Mouse (Mus musculus): ENCODE measurements around the gene Bmpr1b.

The Bmpr1b gene

DNA sequence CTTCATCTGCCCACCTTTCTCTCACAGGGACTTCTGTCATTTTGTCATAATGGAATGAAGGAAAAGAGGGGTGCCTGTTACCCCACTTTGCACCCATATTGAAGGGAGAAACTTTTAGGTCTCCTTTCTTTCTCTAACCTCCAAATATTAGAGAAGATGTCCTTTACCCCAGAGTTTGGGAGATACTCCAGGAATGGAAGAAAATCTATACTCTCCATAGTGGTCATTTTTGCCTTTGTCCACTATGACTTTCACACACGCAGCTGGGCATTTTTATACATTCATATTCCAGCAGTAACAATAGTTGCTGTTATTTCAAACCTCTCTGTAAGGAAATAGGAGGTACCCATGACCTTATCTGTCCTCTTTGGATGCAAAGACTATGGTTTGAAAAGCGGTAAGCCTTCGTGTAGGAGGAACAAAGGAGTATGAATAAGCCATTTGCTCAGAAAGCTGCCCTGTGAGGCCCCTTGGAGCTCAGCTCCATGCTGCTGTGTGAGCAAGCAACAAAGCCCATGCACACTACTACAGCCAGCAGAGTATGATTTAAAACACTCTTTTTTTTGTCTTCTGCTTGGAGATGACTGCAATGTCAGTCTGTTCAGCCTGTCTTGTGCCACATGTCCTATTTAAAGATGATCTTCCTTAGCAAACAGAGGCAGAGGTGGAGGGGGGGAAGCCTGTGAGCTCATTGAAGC lies 350.5 kb downstream of the Bmpr1b start:
- no peak for DNase-seq (ENCODE audit: low read depth)

DNA sequence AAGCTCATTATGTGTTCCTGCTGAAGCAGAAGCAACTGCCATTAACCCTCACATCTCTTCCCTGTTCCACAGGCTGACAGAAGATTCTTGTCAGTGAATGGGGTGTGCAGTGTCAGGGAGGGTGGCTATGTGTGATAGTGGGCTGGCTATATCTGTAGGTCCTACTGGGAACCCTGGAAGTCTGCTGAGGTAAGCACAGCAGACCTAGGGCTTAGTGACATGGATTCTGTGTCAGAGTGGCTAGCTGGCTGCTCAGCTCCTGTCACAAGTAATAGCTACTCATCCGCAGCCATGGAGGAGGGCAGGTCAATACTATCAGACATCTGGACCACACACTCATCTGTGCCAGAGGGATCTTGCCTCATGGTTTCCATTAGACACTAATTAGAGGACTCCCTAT lies 354.4 kb downstream of the Bmpr1b start:
- no peak for DNase-seq (ENCODE audit: low read depth)

DNA sequence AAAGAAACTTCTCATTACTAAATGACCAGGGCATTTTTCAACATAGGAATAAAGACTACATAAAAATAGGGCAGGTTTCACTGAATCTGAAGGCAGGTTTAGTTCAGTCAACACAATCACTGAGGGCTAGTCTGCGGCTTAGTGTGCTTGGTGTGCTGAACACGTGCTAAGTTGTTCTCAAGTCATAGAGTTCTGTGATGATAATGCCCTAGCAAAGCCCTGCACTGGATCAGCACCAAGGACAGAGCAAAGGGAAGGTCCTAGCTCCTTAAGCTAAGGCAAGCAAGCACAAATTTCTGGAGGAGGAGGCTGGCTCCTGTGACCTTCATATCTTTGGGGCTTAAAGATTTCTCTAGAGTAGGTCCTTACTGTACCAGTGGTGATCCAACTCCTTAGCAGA lies 357.9 kb downstream of the Bmpr1b start:
- peak; percentile 27 for DNase-seq (ENCODE audit: low read depth)

DNA sequence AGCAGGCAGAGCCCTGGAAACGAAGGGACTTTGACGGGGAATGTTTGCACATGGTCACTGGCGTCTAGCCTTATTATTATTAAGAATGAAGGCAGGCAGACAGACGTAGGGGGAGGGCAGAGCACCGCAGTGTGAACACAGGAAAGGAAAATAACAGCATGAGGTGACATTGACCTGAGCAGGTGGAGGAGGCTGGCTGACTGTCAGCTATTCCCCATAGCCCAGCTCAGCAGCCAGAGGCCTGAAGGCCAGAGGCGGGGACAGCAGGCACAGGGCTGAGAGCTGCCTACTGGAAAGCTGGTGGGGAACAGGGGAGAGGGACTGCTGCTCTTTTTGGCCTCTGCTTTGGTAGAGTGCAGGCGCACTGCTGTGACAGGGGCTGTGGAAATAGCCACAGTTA lies 358.3 kb downstream of the Bmpr1b start:
- no peak for DNase-seq (ENCODE audit: low read depth)

DNA sequence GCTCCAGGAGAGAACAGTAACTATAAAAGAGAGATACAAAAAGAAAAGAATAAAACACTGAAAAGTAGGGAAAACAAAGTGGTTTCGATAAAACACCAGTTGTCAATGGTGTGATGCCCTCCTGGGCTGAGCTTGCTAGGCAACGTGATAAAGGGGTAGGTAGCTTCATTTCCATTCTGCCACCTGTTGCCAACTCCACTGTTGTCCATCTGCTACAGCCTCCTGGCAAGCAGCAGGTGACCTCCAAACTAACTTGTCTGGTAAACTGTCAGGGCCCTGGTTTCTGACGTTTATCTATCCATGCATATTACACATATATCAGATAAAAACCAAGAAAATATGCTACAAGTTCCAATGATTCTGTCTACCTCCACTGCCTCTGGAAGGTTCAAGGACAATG lies 359.6 kb downstream of the Bmpr1b start:
- no peak for DNase-seq (ENCODE audit: low read depth)

DNA sequence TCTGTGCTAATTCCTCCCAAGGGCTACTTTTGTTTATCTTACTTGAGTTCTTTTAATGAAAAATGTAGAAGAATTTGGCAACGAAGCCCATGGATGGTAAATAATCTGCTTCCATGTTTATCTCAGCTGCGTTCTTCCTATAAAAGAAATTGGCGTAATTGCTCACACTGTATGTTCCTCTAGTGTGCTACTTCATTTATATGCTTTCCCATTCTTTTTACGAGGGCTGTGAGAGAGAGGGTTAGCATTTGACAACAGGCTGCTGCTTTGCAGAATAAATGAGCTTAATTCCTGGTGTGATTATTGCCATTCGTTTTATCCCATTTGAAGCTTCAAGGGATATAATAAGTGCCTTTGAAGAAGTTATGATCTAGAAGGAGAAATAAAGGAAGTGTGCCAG lies 365.1 kb downstream of the Bmpr1b start:
- DNase-seq (ENCODE audit: low read depth): no peak

DNA sequence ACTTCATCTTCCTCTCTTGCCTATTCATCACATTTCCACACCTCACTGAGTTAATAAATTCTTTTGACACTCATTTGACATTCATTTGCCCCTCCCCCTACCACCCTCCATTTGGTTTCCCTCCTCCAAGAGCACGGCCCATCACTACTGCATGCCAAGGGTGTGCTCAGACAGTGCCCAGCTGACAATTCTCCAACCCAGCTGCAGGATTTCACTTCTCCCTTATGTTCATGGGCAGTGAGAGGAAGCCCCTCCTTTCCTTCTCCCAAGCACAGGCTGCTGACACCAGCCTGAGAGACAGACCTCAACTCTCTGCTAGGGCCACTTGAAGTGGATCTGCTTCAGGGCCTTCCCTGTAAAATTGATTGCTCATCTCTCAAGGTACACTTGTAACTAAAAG lies 371.4 kb downstream of the Bmpr1b start:
- no peak for DNase-seq (ENCODE audit: low read depth)

DNA sequence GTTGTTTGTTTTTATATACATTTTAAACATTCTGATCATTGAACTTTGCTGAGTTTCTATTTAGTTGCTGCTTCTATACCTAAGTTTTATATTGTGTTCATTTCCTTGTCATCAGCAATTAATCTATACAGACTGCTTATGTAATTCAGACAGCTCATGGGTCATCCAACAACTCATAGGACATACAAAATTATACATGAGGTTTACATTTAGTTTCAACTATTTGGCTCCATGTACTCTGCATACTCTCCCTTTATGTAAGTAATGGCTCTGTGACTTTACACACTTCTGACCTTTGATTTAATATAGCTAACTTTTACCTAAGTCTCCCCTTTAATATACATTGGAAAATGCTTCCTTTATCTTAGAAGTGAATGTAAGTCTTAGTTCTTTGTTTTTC lies 371.9 kb downstream of the Bmpr1b start:
- DNase-seq (ENCODE audit: low read depth): no peak

DNA sequence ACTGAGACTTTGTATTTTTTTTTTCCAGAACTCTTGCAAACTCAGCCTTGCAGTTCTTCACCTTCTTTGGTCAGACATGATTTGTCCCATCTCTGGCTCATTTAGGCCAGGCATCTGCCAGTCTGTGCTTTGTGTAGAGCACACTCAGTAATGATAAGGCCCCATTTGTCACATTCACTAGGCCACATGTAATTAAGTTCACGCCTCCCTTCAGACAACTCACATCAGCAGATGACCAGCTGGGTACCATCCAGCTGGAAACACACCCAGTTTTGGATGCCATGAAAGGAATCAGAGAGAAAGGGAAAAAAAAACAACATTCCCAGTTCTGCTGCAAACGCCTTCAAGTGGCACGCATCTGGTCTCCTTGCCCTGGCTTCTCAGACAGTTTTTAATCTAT lies 374.9 kb downstream of the Bmpr1b start:
- DNase-seq (ENCODE audit: low read depth): no peak

DNA sequence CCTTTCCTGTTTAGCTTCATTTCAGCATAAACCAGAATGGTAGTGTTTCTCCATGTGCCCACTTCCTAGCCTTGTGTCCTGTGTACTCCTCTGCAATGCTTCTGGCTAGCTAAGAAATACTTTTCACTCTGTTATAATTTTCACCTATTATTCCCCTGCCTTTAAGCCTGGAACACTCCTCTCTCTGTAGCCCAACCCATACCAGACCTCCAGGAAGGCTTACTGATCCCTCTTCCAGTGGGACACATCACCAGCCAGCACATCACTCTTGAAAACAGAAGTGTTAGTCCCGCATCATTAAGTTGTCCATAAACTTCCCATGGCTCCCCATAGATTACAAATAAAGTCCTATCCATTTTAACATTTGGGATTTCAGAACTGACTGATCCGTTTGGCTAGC lies 375.5 kb downstream of the Bmpr1b start:
- DNase-seq (ENCODE audit: low read depth): no peak

DNA sequence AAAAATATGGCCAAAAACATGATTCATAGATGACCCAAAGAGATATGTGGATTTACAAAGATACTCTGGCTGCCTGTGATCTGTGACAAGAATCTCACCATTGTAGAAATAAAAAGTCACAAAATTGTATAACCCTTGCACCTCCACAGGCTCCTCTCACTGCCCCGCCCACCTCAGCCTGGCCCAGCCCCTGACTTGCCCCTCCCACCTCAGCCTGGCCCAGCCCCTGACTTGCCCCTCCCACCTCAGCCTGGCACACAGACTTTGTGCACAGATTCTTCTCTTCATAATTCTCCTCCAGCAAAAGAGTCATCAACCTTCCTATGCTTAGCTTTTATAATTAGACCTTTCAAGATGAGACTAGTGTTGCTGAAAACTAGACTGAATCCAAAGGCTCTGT lies 377.1 kb downstream of the Bmpr1b start:
- DNase-seq (ENCODE audit: low read depth): no peak

DNA sequence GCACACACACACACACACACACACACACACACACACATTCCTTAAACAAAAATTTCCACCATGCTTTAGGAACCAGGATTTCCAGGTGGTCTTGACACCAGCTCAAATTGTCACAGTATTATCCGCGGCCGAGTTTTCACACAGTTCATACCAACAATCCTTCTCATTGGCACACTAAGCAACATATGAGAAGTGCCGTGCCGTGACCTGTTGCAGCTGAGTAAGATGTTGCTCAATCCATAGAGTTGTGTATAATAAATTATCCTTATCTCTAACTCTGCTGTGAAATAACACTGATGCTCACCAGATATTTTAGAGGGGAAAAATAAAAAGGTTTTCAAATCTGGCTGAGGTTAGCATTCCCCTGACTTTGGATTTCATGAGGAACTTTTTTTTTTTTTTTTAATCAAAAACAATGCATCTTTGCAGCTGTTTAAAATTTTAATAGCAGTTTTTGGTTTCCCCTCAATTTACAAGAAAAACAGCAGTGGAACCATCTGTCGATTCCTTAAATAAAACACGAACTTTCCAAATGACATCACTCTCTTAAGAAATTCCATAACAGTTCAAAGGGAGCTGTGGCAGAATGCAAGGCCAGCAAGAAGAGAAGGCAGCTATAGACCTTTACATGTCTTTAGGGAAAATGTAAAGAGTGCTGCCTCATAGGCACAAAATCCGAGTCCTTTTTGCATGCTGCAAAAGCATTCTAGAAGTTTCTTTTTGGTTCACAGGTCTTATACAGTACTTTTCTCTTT lies 378.0 kb downstream of the Bmpr1b start:
- no peak for DNase-seq (ENCODE audit: low read depth)

All from 416B (cell line).